Mouse (Mus musculus): ENCODE measurements around the gene Pdzd7. TPM values are rescaled to one million over a fixed set of nuclear protein-coding genes. Genes with fewer than 3 reads are reported as not detected.

Pdzd7 gene
- polyA plus RNA-seq, 1 experiment from 2014 or later: 0.48 TPM

DNA sequence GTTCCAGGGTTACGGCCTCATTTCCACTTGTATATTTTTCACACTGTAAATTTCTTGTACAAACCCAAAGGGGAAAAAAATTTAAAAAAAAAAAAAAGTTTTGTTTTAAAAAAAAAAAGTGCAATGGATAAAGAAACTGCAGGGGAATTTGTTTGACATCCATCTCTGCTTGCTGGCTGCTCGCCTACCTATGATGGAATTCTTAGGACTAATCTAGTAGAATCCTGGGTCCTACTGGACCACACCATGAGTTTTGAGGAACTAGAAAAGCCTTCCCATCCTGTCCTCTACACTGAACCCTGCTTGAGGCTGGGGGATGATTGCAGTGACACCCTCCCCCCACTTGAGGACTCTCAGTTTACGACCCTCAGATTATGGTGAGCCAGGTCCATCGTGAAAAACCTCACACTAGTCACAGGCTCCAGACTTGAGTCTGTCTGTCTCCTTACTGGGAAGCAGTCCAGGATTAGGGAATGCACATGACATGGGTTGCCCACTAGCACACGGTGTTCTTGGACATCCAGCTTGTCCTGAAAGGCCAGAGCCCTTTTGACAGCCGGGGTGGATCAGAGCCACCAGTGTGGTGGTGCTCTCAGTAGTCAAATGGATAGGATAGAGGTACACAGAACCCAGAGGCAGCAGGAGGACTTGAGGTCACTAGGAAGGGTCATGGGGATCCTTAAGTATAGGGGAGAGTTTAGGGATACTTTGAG is 18.4 kb downstream of the Pdzd7 start:
- WGBS: 65% methylated on average over 6 of the region's 6 CpGs
- no peak overlapping the region for H3K4me2 ChIP-seq (ENCODE audit: low read depth, low read length)
- no peak overlapping the region for H3K9ac ChIP-seq (ENCODE audit: low read length)
- no peak overlapping the region for H3K4me3 ChIP-seq (replicated peaks; ENCODE audit: low read length)
- peaks cover 23% of the 10 kb centered on the region for H3K4me1 ChIP-seq (ENCODE audit: control insufficient read depth, insufficient read depth, low read length)
- no peaks in the 10 kb centered on the region for H3K9me3 ChIP-seq (replicated peaks; ENCODE audit: control insufficient read depth, low read length)
- no peak overlapping the region for H3K27ac ChIP-seq (ENCODE audit: low read length)
- ATAC-seq (ENCODE audit: insufficient read depth, low FRiP score): no peak
- H3K27me3 ChIP-seq (ENCODE audit: control insufficient read depth, insufficient read depth, low read length): no peaks in the 10 kb centered on the region
- peaks cover 29% of the 10 kb centered on the region for H3K36me3 ChIP-seq (ENCODE audit: control insufficient read depth, insufficient read depth, low read length)

DNA sequence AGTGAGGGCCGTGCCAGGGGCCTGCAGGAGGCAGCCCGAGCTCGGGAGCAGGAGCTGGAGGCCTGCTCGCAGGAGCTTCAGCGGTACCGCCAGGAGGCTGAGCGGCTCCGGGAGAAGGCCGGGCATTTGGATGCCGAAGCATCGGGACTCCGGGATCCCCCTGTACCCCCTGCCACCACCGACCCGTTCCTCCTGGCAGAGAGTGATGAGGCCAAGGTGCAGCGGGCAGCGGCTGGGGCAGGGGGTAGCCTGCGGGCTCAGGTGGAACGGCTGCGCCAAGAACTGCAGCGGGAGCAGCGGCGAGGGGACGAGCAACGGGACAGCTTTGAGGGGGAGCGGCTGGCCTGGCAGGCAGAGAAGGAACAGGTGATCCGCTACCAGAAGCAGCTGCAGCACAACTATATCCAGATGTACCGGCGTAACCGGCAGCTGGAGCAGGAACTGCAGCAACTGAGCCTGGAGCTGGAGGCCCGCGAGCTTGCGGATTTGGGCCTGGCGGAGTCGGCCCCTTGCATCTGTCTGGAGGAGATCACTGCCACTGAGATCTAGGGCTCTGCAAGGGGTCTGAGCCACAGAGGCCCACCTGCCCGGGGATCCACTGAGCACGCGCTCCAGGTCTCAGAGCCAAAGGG is 19.5 kb downstream of the Pdzd7 start:
- ATAC-seq (ENCODE audit: insufficient read depth, low FRiP score): no peak
- peaks cover 23% of the 10 kb centered on the region for H3K4me1 ChIP-seq (ENCODE audit: control insufficient read depth, insufficient read depth, low read length)
- no peak overlapping the region for H3K9ac ChIP-seq (ENCODE audit: low read length)
- H3K4me2 ChIP-seq (ENCODE audit: low read depth, low read length): no peak overlapping the region
- no peak overlapping the region for H3K27ac ChIP-seq (ENCODE audit: low read length)
- no peaks in the 10 kb centered on the region for H3K9me3 ChIP-seq (replicated peaks; ENCODE audit: control insufficient read depth, low read length)
- no peak overlapping the region for H3K4me3 ChIP-seq (replicated peaks; ENCODE audit: low read length)
- 91% methylated on average over 37 of the region's 37 CpGs for WGBS
- peaks cover 32% of the 10 kb centered on the region for H3K36me3 ChIP-seq (ENCODE audit: control insufficient read depth, insufficient read depth, low read length)
- H3K27me3 ChIP-seq (ENCODE audit: control insufficient read depth, insufficient read depth, low read length): no peaks in the 10 kb centered on the region

DNA sequence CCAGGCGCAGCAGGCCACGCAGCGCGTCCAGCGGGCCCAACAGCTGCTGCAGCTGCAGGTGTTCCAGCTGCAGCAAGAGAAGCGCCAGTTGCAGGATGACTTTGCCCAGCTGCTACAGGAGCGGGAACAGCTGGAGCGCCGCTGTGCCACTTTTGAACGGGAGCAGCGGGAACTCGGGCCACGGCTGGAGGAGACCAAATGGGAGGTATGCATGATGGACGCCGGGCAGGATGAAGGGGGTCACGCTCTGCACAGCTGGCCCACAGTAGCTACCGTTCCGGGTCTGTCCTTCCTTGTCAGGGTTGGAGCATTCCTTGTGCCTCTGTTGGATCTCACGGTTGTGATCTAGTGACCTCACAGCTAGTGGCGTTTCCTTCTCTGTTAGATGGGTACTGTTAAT is 20.7 kb downstream of the Pdzd7 start:
- 84% methylated on average over 20 of the region's 20 CpGs for WGBS
- H3K4me3 ChIP-seq (replicated peaks; ENCODE audit: low read length): no peak overlapping the region
- no peak overlapping the region for H3K27ac ChIP-seq (ENCODE audit: low read length)

DNA sequence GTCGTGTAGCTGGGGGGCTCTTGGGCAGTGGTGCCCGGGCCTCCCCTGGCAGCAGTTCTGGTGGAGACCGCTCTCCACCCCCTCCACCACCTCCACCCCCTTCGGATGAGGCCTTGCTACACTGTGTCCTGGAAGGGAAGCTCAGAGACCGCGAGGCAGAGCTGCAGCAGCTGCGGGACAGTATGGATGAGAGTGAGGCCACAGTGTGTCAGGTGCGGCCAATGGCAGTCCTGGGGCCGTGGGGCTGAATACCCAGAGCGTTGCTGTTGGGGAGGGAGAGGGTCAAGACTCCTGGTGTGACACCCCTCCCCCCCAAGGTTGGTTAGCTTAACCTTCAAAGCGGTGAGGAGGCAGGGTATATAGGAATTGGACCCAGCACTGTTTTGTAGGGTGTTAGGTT is 21.5 kb downstream of the Pdzd7 start:
- Histone ChIP-seq H3K4me2 (ENCODE audit: low read depth, low read length) (no peak overlapping the region), H3K27ac (ENCODE audit: low read length) (no peak overlapping the region), H3K36me3 (ENCODE audit: control insufficient read depth, insufficient read depth, low read length) (peaks cover 32% of the 10 kb centered on the region), H3K4me1 (ENCODE audit: control insufficient read depth, insufficient read depth, low read length) (peaks cover 35% of the 10 kb centered on the region), H3K9ac (ENCODE audit: low read length) (no peak overlapping the region), H3K4me3 (replicated peaks; ENCODE audit: low read length) (no peak overlapping the region), H3K9me3 (replicated peaks; ENCODE audit: control insufficient read depth, low read length) (no peaks in the 10 kb centered on the region), H3K27me3 (ENCODE audit: control insufficient read depth, insufficient read depth, low read length) (no peaks in the 10 kb centered on the region)
- WGBS: 79% methylated on average over 11 of the region's 11 CpGs
- ATAC-seq (ENCODE audit: insufficient read depth, low FRiP score): no peak

More for the DNA sequence above, 20.7 kb downstream of the Pdzd7 start:
- ATAC-seq (ENCODE audit: insufficient read depth, low FRiP score): no peak
- Histone ChIP-seq H3K27me3 (ENCODE audit: control insufficient read depth, insufficient read depth, low read length) (no peaks in the 10 kb centered on the region), H3K36me3 (ENCODE audit: control insufficient read depth, insufficient read depth, low read length) (peaks cover 32% of the 10 kb centered on the region), H3K9me3 (replicated peaks; ENCODE audit: control insufficient read depth, low read length) (no peaks in the 10 kb centered on the region), H3K4me1 (ENCODE audit: control insufficient read depth, insufficient read depth, low read length) (peaks cover 27% of the 10 kb centered on the region), H3K4me2 (ENCODE audit: low read depth, low read length) (no peak overlapping the region), H3K9ac (ENCODE audit: low read length) (no peak overlapping the region)

DNA sequence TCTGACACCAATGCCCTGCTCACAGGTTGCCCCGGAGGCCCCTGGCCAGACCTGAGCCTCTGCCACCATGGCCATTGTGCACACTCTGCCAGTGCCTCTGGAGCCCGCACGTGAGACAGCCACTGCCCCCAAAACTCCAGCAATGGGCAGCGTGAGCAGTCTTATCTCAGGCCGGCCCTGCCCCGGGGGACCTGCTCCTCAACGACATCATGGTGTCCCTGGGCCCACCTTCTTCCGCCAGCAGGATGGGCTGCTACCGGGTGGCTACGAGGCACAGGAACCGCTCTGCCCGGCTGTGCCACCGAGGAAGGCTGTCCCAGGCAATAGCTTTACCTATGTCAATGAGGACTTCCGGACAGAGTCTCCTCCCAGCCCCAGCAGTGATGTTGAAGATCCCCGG is 24.2 kb downstream of the Pdzd7 start:
- Histone ChIP-seq H3K4me3 (replicated peaks; ENCODE audit: low read length) (no peak overlapping the region), H3K4me1 (ENCODE audit: control insufficient read depth, insufficient read depth, low read length) (peaks cover 34% of the 10 kb centered on the region), H3K9me3 (replicated peaks; ENCODE audit: control insufficient read depth, low read length) (no peaks in the 10 kb centered on the region), H3K9ac (ENCODE audit: low read length) (peak overlapping the region; percentile 7; the same call in 1 of the 2 replicates), H3K27me3 (ENCODE audit: control insufficient read depth, insufficient read depth, low read length) (no peaks in the 10 kb centered on the region), H3K36me3 (ENCODE audit: control insufficient read depth, insufficient read depth, low read length) (peaks cover 24% of the 10 kb centered on the region), H3K4me2 (ENCODE audit: low read depth, low read length) (peak overlapping the region; percentile 5; the same call in 1 of the 2 replicates), H3K27ac (ENCODE audit: low read length) (no peak overlapping the region)
- ATAC-seq (ENCODE audit: insufficient read depth, low FRiP score): no peak
- 81% methylated on average over 15 of the region's 15 CpGs for WGBS

DNA sequence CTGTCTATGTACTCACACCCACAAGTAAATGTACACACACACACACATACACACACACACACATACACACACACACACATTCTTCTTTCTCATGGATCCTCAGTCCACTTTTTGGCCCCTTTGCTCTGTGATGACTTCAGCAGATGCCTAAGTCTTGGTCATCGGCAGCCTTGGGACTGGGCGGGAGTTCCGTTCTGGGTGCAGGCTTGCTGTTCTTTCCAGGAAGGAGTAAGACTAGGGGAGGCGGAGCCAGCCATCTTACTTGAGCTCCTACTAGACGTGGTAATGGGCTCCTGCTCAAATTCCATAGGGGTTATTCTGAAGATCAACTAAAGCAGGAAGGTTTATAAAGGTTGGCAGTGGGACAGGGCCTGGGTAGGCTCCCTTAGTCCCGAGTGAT is 25.2 kb downstream of the Pdzd7 start:
- peaks cover 39% of the 10 kb centered on the region for H3K4me1 ChIP-seq (ENCODE audit: control insufficient read depth, insufficient read depth, low read length)
- H3K27me3 ChIP-seq (ENCODE audit: control insufficient read depth, insufficient read depth, low read length): no peaks in the 10 kb centered on the region
- H3K4me2 ChIP-seq (ENCODE audit: low read depth, low read length): peak overlapping the region; percentile 94
- H3K9me3 ChIP-seq (replicated peaks; ENCODE audit: control insufficient read depth, low read length): no peaks in the 10 kb centered on the region
- peak overlapping the region; percentile 34; the same call in 1 of the 2 replicates for H3K27ac ChIP-seq (ENCODE audit: low read length)
- H3K9ac ChIP-seq (ENCODE audit: low read length): peak overlapping the region; percentile 38; the same call in 1 of the 2 replicates
- WGBS: 40% methylated on average over 6 of the region's 6 CpGs
- peak overlapping the region; percentile 12 for H3K4me3 ChIP-seq (replicated peaks; ENCODE audit: low read length)
- peaks cover 15% of the 10 kb centered on the region; the same call in 1 of the 2 replicates for H3K36me3 ChIP-seq (ENCODE audit: control insufficient read depth, insufficient read depth, low read length)
- ATAC-seq (ENCODE audit: insufficient read depth, low FRiP score): no peak

DNA sequence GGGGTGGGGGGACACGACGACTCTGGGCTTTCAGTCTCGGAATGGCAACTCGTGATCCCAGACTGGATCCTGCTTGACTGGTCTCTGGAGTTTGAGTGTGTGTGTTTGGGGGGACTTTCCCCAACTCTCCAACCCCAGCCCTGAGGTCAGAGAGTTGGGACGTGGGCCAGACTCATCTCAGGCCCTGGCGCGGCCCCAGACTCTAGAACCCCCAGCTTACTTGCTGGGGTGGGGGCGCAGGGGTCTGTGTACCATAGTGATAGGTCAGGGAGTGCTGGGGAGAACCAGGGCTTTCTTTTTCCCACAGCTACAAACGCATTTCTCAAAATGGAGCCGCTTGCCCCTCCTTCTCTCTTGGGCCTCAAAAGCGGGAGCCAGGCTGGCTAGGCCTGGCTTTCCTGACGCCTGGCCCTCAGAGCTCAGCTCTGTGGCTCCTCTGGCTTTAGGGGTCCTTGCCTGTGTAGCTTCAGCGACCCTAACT is 27.1 kb downstream of the Pdzd7 start:
- Histone ChIP-seq H3K27ac (ENCODE audit: low read length) (peak overlapping the region; percentile 99), H3K36me3 (ENCODE audit: control insufficient read depth, insufficient read depth, low read length) (0 out of 2 replicates have a peak, but pooled peaks cover 3% of the 10 kb centered on the region), H3K4me2 (ENCODE audit: low read depth, low read length) (peak overlapping the region; percentile 94), H3K27me3 (ENCODE audit: control insufficient read depth, insufficient read depth, low read length) (no peaks in the 10 kb centered on the region), H3K9me3 (replicated peaks; ENCODE audit: control insufficient read depth, low read length) (no peaks in the 10 kb centered on the region), H3K9ac (ENCODE audit: low read length) (peak overlapping the region; percentile 81), H3K4me1 (ENCODE audit: control insufficient read depth, insufficient read depth, low read length) (peaks cover 56% of the 10 kb centered on the region), H3K4me3 (replicated peaks; ENCODE audit: low read length) (peak overlapping the region; percentile 55)
- WGBS: 2% methylated on average over 13 of the region's 13 CpGs
- no peak for ATAC-seq (ENCODE audit: insufficient read depth, low FRiP score)

DNA sequence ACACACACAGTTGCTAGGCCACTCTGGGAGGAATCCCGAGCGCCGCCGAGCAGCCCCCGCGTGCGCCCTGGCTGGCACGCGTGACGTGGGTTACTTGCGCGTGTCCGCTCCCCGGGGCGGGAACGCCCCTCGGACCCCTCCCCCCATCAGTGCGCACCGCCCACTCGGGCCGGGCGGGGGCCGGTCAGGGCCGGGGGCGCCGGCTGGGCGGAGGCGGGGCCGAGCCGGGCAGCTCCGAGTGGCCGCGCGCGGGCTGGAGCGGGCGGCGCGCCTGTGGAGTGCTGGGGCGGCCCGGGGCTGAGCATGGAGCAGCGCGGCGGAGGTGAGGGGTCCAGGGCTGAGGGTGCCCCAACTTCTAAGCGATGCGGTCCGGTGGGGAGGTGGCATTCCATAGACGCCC is 27.6 kb downstream of the Pdzd7 start:
- 0 out of 2 replicates have a peak, but pooled peaks cover 3% of the 10 kb centered on the region for H3K36me3 ChIP-seq (ENCODE audit: control insufficient read depth, insufficient read depth, low read length)
- H3K4me1 ChIP-seq (ENCODE audit: control insufficient read depth, insufficient read depth, low read length): peaks cover 57% of the 10 kb centered on the region
- H3K4me3 ChIP-seq (replicated peaks; ENCODE audit: low read length): peak overlapping the region; percentile 55
- no peaks in the 10 kb centered on the region for H3K27me3 ChIP-seq (ENCODE audit: control insufficient read depth, insufficient read depth, low read length)
- no peaks in the 10 kb centered on the region for H3K9me3 ChIP-seq (replicated peaks; ENCODE audit: control insufficient read depth, low read length)
- peak overlapping the region; percentile 81 for H3K9ac ChIP-seq (ENCODE audit: low read length)
- H3K4me2 ChIP-seq (ENCODE audit: low read depth, low read length): peak overlapping the region; percentile 94
- peak overlapping the region; percentile 99 for H3K27ac ChIP-seq (ENCODE audit: low read length)
- ATAC-seq (ENCODE audit: insufficient read depth, low FRiP score): peak; percentile 67
- WGBS: 0% methylated on average over 38 of the region's 48 CpGs

DNA sequence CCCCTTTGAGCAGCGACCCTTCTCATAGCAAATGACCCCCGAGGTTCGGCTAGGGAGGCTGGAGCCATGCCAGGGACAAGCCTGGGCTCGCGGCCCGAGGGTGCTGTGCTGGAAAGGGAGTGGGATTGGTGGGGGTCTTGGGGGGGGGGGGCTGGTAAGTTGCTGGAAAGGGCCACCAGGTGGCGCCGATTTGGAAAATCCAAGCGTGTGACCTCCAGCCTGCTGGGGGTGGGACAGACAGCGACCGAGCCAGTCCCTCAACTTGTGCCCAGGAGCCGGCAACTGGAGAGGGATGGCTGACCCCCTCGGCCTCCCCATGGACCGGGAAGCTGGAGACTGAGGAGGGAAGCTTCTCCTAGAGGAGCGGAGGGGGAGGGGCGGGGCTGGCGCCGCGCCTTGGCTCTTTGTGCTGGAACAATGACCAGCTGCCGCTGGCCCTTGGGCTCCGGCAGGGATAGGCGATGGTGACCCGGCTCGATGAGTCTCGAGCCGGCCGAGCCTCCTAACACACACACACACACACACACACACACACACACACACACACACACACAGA is 28.2 kb downstream of the Pdzd7 start:
- 0% methylated on average over 22 of the region's 27 CpGs for WGBS
- Histone ChIP-seq H3K27ac (ENCODE audit: low read length) (peak overlapping the region; percentile 99), H3K9ac (ENCODE audit: low read length) (peak overlapping the region; percentile 81), H3K4me1 (ENCODE audit: control insufficient read depth, insufficient read depth, low read length) (peaks cover 57% of the 10 kb centered on the region), H3K9me3 (replicated peaks; ENCODE audit: control insufficient read depth, low read length) (no peaks in the 10 kb centered on the region), H3K36me3 (ENCODE audit: control insufficient read depth, insufficient read depth, low read length) (0 out of 2 replicates have a peak, but pooled peaks cover 3% of the 10 kb centered on the region), H3K4me3 (replicated peaks; ENCODE audit: low read length) (peak overlapping the region; percentile 55), H3K4me2 (ENCODE audit: low read depth, low read length) (peak overlapping the region; percentile 94), H3K27me3 (ENCODE audit: control insufficient read depth, insufficient read depth, low read length) (no peaks in the 10 kb centered on the region)
- ATAC-seq (ENCODE audit: insufficient read depth, low FRiP score): peak; percentile 45

Data from stomach, embryonic 16.5 days (tissue).